Mouse (Mus musculus) natural killer cell, adult 2 months (primary cell): Measurements from ENCODE around the gene Ick.

Source experiments
- DNase-seq, 2 experiments: peaks; one replicate each; pipeline ENCODE4 v3.0.0; 2022; ENCODE audit warnings: low spot score in 2 of 2

Ick gene

GRCm38 (mm10) chr9:78104973-78105372 lies 4.0 kb upstream of the Ick start:
- no peak for DNase-seq

- DNase-seq, result no peak
Measured at GRCm38 (mm10) chr9:78105501-78105932, 3.5 kb upstream of the Ick start.

- DNase-seq, result no peak
Measured at GRCm38 (mm10) chr9:78106821-78107220, 2.2 kb upstream of the Ick start.

DNA sequence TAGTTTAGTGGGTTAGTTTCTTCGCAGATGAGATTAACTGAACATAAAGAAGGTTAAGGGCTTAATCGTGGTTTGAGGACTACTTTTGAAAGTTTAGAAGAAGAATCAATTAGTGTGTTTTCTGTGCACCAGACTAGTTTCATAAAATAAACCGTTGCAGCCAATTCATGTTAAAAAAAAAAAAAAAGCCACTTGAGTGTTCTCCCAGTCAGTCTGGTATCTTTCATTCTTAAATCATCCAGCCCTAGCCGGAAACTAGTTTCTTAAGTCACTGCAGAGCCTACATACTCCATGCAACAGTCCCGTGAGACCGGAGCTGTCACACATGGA lies 1.4 kb upstream of the Ick start:
- DNase-seq, result no peak

- DNase-seq, result peak; percentile 71 to 81
Measured at GRCm38 (mm10) chr9:78107912-78108795, 838 bp upstream of the Ick start.

GRCm38 (mm10) chr9:78109656-78110055 lies 664 bp downstream of the Ick start:
- DNase-seq, result peak in 1 of 2 experiments; percentile 4

DNA sequence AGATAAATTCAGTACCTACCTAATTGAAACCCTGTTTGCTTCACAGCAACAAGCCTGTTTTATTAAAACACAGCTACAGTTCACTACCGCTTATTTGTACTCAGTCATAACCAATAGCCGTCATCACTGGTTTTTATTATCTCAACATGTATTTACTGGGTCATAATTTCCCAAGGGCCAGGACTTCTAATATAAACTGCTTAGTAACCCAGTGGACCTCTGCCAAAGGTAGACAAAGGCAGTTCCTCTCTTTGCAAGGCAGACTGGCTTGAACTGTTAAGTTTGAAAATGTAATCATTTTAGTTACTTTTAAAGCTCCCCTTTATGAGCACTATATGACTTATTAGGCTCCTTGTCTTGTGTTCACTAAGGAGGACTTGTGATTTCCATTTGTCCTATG lies 2.5 kb downstream of the Ick start:
- DNase-seq, result no peak

DNA sequence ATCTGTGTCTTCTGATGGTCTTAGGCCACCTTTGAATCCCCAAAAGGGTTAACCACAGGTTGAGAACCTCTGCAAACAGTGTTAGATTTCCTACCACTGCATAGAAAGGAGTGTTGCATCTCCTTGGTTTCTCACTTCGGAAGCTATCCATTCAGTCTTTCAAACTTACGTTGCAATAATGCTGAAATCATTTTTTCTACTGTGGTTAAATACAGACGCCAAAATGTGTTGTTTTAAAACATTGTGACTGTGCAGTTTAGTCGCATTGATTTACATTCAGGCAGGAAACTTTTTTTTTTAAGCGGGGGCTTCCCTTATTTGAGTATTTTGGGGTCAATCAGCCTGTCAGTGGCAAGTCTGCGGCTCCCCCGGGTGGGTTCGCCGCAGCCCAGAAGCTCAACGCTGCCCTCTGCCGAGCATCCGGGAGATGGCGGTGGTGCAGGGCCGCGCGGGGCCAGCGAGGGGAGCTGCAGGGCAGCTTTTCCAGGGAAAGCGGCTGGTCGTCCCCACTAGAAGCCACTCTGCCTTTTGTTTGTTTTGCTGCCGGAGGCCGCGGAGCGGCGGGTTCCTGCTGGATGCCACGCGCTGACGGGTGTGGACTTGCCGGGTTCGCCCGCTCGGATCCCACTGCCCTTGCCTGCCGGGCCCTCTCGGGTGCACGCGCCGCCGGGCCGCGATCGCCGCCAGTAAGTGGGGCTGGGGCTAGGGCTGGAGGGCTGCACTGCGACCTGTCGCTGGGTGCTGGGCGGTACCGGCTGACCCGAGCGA lies 4.0 kb downstream of the Ick start:
- peak; percentile 75 to 86 for DNase-seq

GRCm38 (mm10) chr9:78113538-78113885 lies 4.5 kb downstream of the Ick start:
- DNase-seq, result no peak

DNA sequence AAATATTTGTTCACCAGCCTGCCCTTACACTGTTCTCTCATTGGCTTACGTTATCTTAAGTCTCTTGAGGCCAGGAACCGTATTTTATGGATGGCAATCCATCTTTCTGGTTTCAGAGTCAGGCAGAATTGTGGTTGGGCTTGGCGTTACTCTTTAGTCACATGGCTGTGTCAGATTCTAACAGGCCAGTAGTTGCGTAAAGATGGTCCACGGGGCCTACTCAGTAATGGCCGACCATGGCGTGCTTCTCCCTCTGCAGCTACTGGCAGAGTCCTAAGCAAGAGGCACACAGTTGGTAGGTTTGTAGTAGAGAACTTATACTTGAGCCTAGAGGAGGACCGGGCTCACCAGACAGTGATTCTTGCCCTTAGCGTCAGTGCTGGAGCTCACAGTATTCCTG lies 6.8 kb downstream of the Ick start:
- no peak for DNase-seq

- no peak for DNase-seq
Measured at GRCm38 (mm10) chr9:78117690-78118089, 8.7 kb downstream of the Ick start.

- DNase-seq, result no peak
Measured at GRCm38 (mm10) chr9:78121358-78121757, 12.4 kb downstream of the Ick start.

GRCm38 (mm10) chr9:78121985-78122384 lies 13.0 kb downstream of the Ick start:
- no peak for DNase-seq

DNA sequence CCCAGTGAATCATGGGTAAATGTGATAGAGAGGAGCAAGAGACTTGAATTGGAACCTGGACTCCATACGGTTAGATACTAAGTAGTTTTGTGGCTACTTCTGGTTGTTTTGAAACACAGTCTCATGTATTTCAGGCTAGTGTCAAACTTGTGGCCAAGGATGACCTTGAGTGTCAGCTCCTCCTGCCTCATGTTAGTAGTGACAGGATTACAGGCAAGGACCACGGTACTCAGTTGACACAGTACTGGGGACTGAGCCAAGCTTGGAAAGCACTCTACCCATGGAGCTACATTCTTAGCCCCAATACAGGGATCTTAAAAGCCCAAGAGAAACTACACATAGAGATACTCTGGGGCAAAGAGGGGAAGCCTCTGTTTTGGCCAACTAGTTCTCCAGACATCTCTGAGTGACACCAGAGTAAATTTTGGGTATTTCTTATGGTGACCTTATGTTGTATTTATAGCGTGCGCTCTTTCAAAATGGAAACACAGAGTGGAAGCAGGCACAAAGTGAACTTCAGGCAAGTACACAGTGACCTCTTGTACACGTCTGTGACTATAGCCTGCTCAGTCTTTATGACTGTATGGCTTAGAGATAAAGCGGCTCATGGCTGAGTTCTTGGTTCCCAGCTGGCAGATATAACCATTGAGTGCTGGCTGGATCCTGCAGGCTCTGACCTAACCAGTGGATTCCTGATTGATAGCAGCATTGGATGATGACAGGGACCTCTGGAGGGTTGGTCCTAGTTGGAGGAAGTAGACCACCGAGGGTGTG lies 14.1 kb downstream of the Ick start:
- DNase-seq, result no peak

- no peak for DNase-seq
Measured at GRCm38 (mm10) chr9:78124297-78124696, 15.3 kb downstream of the Ick start.

- DNase-seq, result no peak
Measured at GRCm38 (mm10) chr9:78126007-78126406, 17.0 kb downstream of the Ick start.

DNA sequence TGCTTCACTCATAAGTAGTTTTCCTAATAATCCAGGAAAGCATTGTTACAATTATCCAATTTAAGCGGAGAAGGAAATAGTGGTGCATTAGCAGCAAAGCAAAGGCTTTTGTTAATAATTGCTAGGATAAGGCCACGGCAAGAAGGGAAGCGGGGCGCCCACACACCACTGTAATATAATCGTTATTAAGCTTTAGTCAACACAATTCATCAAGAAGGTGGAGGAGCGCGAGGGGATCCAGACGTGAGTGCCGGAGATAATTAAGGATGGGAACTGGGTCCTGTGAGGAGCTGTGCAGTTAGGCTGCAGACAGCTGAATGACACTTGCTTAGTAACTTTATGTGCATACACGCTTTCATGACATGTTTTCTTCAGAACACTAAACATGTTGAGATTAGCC lies 17.7 kb downstream of the Ick start:
- DNase-seq, result no peak

DNA sequence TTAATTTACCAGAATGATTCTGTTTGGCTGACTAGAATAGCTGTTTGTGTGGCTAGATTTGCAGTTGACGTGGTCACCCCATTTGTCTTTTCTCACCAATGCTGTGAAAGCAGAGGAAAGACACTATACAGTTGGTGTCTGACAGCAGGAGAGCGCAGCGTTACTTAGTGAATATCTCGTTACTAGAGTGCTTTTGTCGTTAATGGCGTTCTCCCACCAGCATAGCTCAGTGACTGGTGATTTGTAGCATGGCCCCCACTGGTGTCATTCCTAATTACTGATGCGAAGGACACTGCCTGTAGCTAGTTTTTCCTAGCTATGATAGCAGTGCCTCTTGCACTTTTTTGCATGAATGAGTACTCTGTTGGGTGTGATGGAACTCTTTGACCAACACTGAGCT lies 26.7 kb downstream of the Ick start:
- DNase-seq, result no peak

DNA sequence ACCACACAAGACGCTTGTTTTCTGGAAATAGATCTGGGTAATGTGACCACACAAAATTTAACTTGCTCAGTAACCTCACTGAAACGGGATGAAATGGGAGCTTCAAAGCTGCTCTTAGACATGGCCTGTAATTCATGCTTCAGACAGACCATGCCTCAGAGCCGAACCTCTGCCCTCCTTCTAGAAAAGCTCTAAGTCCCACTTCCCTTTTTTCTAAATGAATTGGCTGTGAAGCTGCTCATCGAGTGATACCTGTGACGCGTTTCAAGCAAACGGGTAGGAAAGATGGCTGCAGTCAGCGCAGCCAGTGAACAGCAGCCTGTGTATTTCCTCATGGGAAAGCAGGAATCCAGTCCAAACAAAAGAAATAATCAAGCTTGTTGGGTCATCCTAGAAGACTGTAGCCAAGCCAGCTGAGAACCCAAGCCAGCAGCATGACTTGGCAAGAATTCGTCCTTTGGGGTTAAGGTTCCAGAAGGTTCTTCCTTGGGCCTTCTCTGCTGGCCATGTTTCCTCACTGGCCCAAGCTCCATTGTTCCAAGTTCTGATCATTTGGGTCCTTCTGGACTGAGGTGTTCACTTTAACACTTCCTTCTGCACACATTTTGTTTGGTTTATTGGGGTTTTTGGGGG lies 29.2 kb downstream of the Ick start:
- no peak for DNase-seq

DNA sequence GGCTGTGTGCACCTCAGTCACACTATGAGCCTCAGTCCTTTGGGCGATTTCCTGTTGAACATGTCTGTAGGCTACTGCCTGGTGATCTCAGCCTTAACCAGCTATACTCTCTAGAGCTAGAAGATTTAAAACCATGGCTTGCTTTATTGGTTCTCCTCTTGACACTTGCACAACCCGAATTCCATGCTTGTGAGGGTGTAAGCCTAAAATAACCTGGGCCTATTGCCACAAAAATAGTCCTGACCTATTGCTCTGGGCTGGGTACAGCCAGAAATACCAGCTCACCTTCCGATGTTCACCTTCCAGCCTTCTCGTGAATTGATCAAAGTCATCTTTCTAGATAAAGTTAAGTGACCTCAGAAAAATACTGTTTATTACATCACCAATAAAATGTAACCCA lies 30.5 kb downstream of the Ick start:
- DNase-seq, result no peak

DNA sequence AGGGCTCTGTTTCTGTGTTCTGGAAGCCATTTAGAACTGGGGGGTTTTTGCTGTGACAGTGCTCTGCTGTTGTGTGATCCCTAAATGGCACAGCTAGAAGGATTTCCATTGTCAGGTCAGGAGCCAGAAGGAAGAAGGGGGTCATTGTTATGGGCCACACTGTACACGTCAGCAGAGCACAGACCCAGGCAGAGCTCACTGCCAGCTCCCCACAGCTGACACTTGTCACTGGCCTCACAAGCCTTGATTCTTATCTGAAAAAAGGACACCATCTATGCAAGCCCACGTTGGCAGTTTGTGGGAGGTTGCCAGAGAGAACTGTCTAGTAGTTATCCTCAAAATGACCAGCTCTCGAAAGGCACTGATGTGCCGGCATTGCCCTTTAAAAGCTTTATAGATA lies 37.1 kb downstream of the Ick start:
- no peak for DNase-seq

DNA sequence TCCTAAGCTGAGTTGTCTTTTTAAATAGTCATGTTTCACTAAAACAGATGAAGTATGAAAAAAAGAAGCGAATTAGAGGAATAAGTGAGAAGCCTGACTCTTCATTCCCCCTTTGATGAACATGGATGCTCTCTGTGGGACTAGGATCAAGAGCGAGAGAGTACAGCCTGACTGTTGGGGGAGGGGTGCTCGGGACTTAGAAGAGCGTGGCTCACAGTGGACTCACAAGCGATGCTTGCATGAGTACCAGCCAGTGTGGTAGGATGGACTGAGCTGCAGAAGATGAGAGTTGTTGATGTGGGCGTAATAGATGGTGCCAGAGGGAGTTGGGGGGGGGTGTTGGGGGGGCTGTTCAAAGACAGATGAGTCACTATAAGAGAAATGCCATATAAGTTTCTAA lies 37.6 kb downstream of the Ick start:
- DNase-seq, result no peak
